Mouse (Mus musculus) limb, embryonic 10.5 days (tissue): ENCODE results near the gene Adrm1. TPM values are rescaled to one million over a fixed set of nuclear protein-coding genes. Genes with fewer than 3 reads are reported as not detected.

Experiments
- DNase-seq: peaks from one replicate; pipeline ENCODE4 v3.0.0-alpha.2; 2017; ENCODE audit warnings: low spot score
- H3K27ac ChIP-seq: fragments of 300-500 bp; sonication (generic); 2 replicates; pipeline ENCODE4 v1.5.1; 2016; ENCODE audit warnings: mild to moderate bottlenecking
- H3K27me3 ChIP-seq: fragments of 300-500 bp; sonication (generic); 2 replicates; pipeline ENCODE4 v1.6.1; 2016; ENCODE audit warnings: low read depth, mild to moderate bottlenecking; ENCODE audit not compliant: poor library complexity, severe bottlenecking
- H3K36me3 ChIP-seq: fragments of 300-500 bp; sonication (generic); 2 replicates; pipeline ENCODE4 v1.6.1; 2016; ENCODE audit warnings: mild to moderate bottlenecking, moderate library complexity
- H3K4me1 ChIP-seq: fragments of 300-500 bp; sonication (generic); 2 replicates; pipeline ENCODE4 v1.6.1; 2016
- H3K4me3 ChIP-seq: fragments of 300-500 bp; sonication (generic); 2 replicates; pipeline ENCODE4 v1.5.1; 2016; ENCODE audit warnings: mild to moderate bottlenecking, moderate library complexity
- H3K9me3 ChIP-seq: fragments of 300-500 bp; sonication (generic); replicated peaks from 2 replicates; pipeline ENCODE4 v1.6.1; 2016; ENCODE audit warnings: mild to moderate bottlenecking
- WGBS: fragments of 180-500 bp; shearing (Covaris S2); methylation state at CpG from one replicate; pipeline ENCODE4 v1.1.7; 2016; 5-methylcytosine and 5-hydroxymethylcytosine counted together
- polyA plus RNA-seq: library from polyadenylated mRNA; unstranded; fragments of >200 nt; fragmentation: Nextera tagmentation; extraction: Ambion mirVana; gene quantifications from 2 replicates; pipeline ENCODE4 v1.2.1, GENCODE M21; 2016

Adrm1 gene
- polyA plus RNA-seq, 1 experiment from 2014 or later: 264 TPM

DNA sequence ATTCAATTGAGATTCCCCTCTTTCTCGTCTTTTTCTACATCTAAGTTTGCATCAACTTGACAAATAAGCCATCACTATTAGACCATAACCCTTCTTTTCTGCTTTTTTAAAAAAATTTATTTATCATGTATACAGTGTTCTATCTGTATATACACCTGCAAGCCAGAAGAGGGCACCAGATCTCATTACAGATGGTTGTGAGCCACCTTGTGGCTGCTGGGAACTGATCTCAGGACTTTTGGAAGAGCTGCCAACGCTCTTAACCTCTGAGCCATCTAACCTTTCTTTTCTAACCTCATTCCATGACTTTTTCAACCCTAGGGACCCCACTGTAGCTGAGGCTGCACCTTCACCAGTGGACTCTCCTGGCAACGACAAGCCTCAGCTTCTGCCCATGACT lies 41.0 kb downstream of the Adrm1 start:
- no peaks in the 10 kb centered on the region for H3K27me3 ChIP-seq
- WGBS: 93% methylated on average over 3 of the region's 3 CpGs
- H3K4me1 ChIP-seq: peaks cover 29% of the 10 kb centered on the region
- H3K9me3 ChIP-seq: no peaks in the 10 kb centered on the region
- no peak for DNase-seq
- no peaks in the 10 kb centered on the region for H3K36me3 ChIP-seq
- no peak overlapping the region for H3K4me3 ChIP-seq
- no peak overlapping the region for H3K27ac ChIP-seq

DNA sequence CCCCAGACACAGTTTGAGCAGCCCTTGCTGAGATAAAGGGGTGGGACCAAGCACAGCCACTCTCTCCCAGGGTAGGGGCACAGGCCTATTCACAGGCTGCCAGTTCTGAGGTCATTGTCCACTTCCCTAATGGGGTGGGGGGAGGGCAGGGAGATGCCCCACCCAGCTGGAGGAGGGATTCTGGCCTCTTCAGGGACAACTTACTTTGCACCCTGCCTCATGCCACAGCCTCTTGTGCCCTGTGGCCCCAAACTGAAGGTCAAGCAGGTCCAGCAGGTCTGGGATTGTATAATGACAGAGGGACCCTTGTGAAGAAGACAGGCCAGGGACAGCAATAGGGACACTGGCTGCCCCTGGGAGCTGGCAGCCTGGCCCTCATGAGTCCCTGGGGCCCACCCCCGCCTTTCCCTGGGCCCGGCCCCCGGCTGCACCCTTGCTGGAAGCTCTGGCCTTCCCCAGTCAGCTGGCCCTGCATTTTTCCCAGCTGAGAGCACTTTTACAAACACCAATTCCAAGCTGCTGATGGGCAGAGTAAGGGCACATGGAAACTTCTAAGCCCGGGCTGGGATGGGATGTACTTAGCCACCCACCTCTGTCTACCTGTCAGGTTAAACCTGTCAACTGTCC lies 43.2 kb downstream of the Adrm1 start:
- Histone ChIP-seq H3K27ac (peak overlapping the region; percentile 38), H3K36me3 (no peaks in the 10 kb centered on the region), H3K27me3 (no peaks in the 10 kb centered on the region), H3K4me1 (peaks cover 46% of the 10 kb centered on the region), H3K9me3 (no peaks in the 10 kb centered on the region), H3K4me3 (no peak overlapping the region)
- 92% methylated on average over 4 of the region's 4 CpGs for WGBS
- no peak for DNase-seq

DNA sequence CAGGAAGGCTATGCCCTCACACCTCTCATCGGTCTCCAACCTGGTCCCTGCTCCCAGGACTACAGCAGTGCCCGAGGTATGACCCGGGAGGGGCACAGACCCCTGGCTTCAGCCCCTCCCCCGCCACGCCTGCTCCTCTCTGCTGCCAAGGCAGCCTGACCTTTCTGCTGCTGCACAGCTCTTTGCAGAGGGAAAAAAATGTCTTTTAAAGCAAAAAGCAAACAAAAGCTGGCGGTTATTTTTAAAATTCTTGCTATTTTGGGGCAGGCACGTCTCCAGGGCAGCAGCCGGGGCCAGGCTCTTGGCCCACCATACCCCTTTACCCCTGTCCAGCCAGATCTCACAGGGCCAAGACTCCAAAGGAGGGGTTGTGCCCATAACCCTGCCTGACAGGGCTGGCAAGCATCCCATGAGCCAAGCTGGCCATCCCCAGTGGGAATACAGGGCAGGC lies 43.8 kb downstream of the Adrm1 start:
- H3K9me3 ChIP-seq: no peaks in the 10 kb centered on the region
- H3K4me3 ChIP-seq: no peak overlapping the region
- peaks cover 51% of the 10 kb centered on the region for H3K4me1 ChIP-seq
- H3K36me3 ChIP-seq: no peaks in the 10 kb centered on the region
- DNase-seq: no peak
- H3K27ac ChIP-seq: peak overlapping the region; percentile 38
- H3K27me3 ChIP-seq: no peaks in the 10 kb centered on the region
- WGBS: 81% methylated on average over 8 of the region's 8 CpGs

DNA sequence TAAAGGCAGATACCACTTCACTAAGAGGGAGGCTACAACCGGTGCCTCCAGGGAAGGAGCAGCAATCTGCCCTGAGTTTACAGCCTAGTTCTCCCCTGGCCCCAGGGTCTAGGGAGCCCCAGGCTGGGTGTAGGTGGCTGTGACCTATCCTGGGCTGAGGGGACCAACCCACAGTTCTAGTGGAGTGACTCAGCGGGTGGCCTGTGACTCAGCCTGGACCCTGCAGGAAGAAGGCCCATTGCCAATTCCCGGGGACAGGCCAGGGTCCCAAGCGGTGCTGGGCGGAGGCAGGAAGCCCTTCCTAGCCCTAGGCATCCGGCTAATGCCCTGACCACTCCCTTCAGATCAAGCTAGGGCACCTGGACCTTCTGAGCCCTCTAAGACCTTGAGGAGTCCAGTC lies 44.7 kb downstream of the Adrm1 start:
- H3K27me3 ChIP-seq: no peaks in the 10 kb centered on the region
- no peaks in the 10 kb centered on the region for H3K36me3 ChIP-seq
- no peak overlapping the region for H3K4me3 ChIP-seq
- no peak for DNase-seq
- H3K27ac ChIP-seq: peak overlapping the region; percentile 22; the same call in 1 of the 2 replicates
- H3K4me1 ChIP-seq: peaks cover 54% of the 10 kb centered on the region
- no peaks in the 10 kb centered on the region for H3K9me3 ChIP-seq
- 80% methylated on average over 6 of the region's 6 CpGs for WGBS

DNA sequence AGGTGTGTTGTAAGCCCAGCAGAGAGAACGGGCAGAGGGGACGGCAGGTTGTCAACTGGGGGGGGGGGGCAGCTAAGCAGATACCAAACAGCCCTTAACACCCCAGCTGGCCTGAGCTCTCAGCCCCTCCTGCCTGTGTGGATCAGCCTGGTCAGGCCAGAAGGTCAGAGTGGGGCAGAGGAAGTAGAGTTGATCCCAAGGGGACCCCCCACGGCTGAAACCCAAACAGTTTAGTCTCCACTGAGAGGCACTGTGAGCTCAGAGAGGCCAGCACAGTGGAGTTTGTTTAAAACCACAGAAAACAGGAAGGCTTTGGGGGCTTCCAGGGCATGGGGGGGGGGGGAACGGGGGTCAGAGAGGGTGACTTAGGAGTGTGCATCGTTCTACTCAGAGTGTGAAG lies 45.6 kb downstream of the Adrm1 start:
- DNase-seq: no peak
- Histone ChIP-seq H3K27me3 (no peaks in the 10 kb centered on the region), H3K4me1 (peaks cover 55% of the 10 kb centered on the region), H3K9me3 (no peaks in the 10 kb centered on the region), H3K27ac (peak overlapping the region; percentile 71; the same call in 1 of the 2 replicates), H3K36me3 (no peaks in the 10 kb centered on the region), H3K4me3 (no peak overlapping the region)
- WGBS: 69% methylated on average over 5 of the region's 5 CpGs

DNA sequence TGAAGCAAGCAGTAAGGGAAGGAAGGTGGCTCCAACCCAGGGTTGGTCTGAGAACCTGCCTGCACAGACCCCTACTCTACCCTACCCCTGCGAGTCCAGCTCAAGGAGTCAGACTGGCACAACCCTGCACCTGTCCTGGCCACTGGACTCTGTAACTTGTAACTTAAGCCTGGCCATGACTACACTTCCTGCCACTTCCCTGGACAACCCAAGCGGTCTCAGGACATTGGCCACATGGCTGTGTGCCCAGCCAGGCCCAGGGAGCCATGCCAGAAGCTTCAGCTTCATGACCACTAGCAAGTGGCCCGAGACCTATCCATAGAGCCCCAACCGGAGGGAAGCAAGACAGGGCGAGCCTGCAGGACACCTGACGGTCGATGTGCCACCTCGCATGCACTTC lies 46.3 kb downstream of the Adrm1 start:
- WGBS: 94% methylated on average over 8 of the region's 8 CpGs
- no peaks in the 10 kb centered on the region for H3K9me3 ChIP-seq
- peak overlapping the region; percentile 71; the same call in 1 of the 2 replicates for H3K27ac ChIP-seq
- no peak overlapping the region for H3K4me3 ChIP-seq
- H3K4me1 ChIP-seq: peaks cover 62% of the 10 kb centered on the region
- H3K36me3 ChIP-seq: no peaks in the 10 kb centered on the region
- DNase-seq: no peak
- no peaks in the 10 kb centered on the region for H3K27me3 ChIP-seq

DNA sequence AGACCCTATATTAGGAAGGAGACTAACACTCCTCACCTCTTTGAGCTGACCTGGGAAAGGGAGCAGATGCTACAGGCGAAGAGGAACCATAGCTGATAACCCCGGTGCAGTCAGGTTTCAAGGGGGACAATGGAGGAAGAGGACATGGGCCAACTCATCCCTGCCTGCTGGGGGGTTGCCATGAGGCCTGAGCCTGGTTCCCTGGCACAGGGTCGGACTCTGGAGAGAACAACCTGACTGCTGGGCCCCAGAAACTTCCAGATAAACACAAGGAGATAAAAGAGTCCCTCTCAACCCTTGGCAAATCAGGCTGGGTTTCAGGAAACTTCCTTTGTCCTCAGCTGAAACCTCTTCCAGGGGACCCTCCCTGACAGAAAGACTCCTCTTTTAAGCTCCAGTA lies 47.0 kb downstream of the Adrm1 start:
- no peak for DNase-seq
- 88% methylated on average over 3 of the region's 3 CpGs for WGBS
- Histone ChIP-seq H3K9me3 (no peaks in the 10 kb centered on the region), H3K27me3 (peaks cover 5% of the 10 kb centered on the region), H3K4me3 (no peak overlapping the region), H3K4me1 (peaks cover 67% of the 10 kb centered on the region), H3K27ac (peak overlapping the region; percentile 71), H3K36me3 (no peaks in the 10 kb centered on the region)

DNA sequence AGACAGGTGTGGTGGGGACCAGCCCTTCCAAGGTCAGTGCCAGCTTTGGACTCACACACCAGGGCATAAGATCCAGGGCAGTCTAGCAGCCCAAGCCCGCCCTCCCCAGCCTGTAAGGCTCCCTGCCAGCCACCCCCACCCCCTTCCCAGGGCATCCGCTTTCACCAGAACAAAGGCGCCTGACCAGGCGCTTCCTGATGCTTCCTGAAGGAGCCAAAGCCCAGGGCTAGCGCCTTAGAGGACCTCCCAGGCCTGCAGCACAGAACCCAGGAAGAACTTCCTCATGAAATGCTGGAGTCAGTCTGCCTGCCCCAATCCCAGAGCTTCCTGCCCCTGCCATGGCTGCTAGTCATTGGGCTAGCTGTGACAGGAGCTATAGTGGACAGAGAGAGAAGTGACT lies 47.4 kb downstream of the Adrm1 start:
- WGBS: 46% methylated on average over 5 of the region's 5 CpGs
- peaks cover 71% of the 10 kb centered on the region for H3K4me1 ChIP-seq

DNA sequence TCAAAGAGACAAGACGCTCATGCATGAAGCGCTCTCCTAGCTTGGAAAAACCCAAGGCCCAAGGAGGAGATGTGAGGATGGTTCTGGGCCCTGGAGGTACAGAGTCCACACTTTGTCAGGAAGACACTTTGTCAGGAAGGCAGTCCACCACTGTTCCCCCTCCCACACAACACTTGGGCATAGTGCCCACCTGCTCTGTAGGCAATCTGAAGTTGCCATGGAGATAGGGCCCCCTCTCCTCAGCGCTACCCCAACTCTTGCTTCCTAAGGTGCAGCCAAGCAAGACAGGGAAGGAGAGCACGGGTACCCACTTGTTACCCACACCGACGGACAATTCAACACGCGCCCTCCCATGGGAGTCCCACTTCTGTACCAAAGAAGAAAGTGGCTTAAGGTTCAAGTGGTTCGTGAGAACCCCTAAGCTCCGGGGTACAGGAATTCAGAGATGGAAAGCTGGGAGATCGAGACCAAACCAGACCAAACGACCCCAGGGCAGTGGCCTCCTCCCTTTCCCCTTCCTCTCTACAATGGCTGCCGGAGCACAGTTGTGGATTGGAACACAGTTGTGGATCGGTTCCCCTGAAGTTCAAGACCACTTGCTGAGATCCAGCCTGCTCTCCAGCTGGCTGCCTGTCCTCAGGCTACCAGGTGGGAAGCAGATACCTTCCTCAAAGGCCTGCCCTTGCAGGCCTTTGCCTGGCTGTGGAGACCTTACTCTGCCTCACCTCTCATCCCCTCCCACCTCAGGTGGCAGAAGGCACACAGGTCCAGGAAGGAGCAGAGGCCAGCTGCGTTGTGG lies 48.1 kb downstream of the Adrm1 start:
- WGBS: 88% methylated on average over 15 of the region's 15 CpGs
- Histone ChIP-seq H3K36me3 (no peaks in the 10 kb centered on the region), H3K4me3 (no peak overlapping the region), H3K27me3 (peaks cover 16% of the 10 kb centered on the region), H3K27ac (peak overlapping the region; percentile 71), H3K4me1 (peaks cover 70% of the 10 kb centered on the region), H3K9me3 (no peaks in the 10 kb centered on the region)
- no peak for DNase-seq

More for the DNA sequence above, 47.4 kb downstream of the Adrm1 start:
- H3K27ac ChIP-seq: peak overlapping the region; percentile 71
- H3K9me3 ChIP-seq: no peaks in the 10 kb centered on the region
- DNase-seq: no peak
- H3K27me3 ChIP-seq: peaks cover 9% of the 10 kb centered on the region
- no peaks in the 10 kb centered on the region for H3K36me3 ChIP-seq
- H3K4me3 ChIP-seq: no peak overlapping the region

DNA sequence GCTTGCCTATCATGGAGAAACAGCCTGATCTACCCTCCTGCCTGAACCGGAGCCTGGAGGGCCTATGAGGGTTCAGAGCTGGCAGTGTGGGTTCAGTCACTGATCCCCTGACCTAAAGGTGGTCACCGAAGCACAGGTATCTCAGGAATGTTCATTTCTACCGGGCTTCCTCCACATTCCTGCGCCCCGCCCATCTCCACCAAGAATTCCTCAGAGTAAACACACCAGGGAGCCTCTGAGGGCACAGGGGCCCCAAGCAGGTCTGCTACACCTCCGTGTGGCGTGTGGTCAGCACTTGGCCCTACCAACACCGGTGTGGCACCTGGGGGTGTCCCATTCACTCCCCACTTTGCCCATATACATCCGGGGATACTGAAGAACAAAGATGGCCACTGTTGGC lies 48.9 kb downstream of the Adrm1 start:
- 73% methylated on average over 9 of the region's 9 CpGs for WGBS
- Histone ChIP-seq H3K27ac (0 out of 2 replicates have a peak overlapping the region, but pooled peaks have one; percentile 15), H3K4me1 (peaks cover 70% of the 10 kb centered on the region), H3K27me3 (peaks cover 24% of the 10 kb centered on the region), H3K36me3 (no peaks in the 10 kb centered on the region), H3K4me3 (no peak overlapping the region), H3K9me3 (no peaks in the 10 kb centered on the region)
- DNase-seq: no peak

DNA sequence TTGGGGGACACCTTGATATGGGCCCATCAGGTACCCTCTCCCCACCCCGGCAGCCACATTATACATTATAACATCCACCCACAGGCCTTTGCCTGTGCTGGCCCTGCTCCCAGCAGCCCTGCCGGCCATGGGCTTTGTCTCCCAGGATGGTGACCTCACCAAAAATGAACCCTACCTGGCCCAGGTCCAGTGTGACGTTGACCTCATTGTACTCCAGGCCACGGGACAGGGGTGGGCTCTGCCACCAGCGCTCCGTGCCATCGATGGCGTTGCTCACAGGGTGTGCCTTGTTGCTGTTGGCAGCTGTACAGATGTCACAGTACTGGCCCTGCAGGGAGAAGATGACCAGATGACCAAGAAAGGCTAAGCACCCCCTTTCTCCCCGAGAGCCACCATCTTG lies 49.8 kb downstream of the Adrm1 start:
- no peak overlapping the region for H3K27ac ChIP-seq
- H3K4me3 ChIP-seq: no peak overlapping the region
- WGBS: 95% methylated on average over 9 of the region's 9 CpGs
- H3K4me1 ChIP-seq: peaks cover 71% of the 10 kb centered on the region
- DNase-seq: no peak
- H3K36me3 ChIP-seq: no peaks in the 10 kb centered on the region
- H3K27me3 ChIP-seq: peaks cover 33% of the 10 kb centered on the region
- no peaks in the 10 kb centered on the region for H3K9me3 ChIP-seq

DNA sequence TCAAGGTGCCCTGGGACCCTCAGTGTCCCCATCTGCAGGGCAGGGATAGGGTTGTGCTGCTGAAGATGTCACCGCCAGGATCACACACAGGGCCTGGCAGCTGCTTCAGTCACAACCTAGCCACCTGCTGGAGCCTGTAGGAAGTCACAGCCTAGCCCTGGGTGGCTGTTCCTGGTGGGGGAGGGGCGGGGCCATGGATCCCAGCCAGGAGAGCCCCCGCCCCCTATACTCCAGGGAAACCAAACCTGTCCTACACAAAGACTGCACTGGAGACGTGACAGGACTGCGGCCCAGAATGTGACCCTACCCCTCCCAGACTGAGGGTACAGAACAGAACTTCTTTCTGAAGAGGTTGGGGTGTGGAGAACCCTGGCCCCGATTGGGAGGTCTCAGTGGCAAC lies 51.0 kb downstream of the Adrm1 start:
- H3K9me3 ChIP-seq: no peaks in the 10 kb centered on the region
- DNase-seq: no peak
- H3K4me3 ChIP-seq: no peak overlapping the region
- H3K4me1 ChIP-seq: peaks cover 74% of the 10 kb centered on the region
- 16% methylated on average over 6 of the region's 6 CpGs for WGBS
- H3K27ac ChIP-seq: 0 out of 2 replicates have a peak overlapping the region, but pooled peaks have one; percentile 14
- peaks cover 45% of the 10 kb centered on the region for H3K27me3 ChIP-seq
- H3K36me3 ChIP-seq: no peaks in the 10 kb centered on the region

DNA sequence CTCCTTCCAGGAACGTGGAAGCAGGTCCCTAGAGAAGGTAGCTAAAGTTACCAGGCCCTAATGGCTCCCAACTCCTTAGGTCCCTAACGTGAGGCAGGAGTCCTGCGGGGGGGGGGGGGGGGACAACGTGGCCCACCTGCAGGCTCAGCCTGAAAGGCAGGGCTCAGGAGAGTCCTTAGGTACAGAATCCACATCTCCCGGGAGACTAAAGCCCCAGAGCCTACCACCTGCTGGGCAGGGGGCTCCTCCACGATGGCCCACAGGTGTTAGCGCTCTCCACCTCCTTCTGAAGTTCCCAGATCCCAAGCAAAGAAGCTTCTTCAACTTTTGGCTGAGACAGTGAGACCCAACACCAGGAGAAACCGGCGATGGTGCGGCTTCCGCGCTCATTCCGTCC lies 53.4 kb downstream of the Adrm1 start:
- Histone ChIP-seq H3K4me1 (peaks cover 71% of the 10 kb centered on the region), H3K27ac (peak overlapping the region; percentile 83; the same call in 1 of the 2 replicates), H3K4me3 (peak overlapping the region; percentile 77), H3K27me3 (peaks cover 45% of the 10 kb centered on the region), H3K9me3 (no peaks in the 10 kb centered on the region), H3K36me3 (no peaks in the 10 kb centered on the region)
- no peak for DNase-seq
- under 1% methylated on average over 13 of the region's 13 CpGs for WGBS
